Mouse (Mus musculus): Measurements from ENCODE around the gene Sstr5. TPM values are rescaled to one million over a fixed set of nuclear protein-coding genes. Genes with fewer than 3 reads are reported as not detected.

The Sstr5 gene
- polyA plus RNA-seq, 1 experiment from 2014 or later = 0.19 TPM

GRCm38 (mm10) chr17:25480820-25481219 is 16.3 kb downstream of the Sstr5 start:
- DNase-seq (ENCODE audit: low spot score) = no peak

GRCm38 (mm10) chr17:25480152-25480551 is 16.9 kb downstream of the Sstr5 start:
- Histone ChIP-seq H3K9ac (ENCODE audit: low read length) (no peak overlapping the region), H3K4me1 (replicated peaks; ENCODE audit: control insufficient read depth, insufficient read depth, low read length) (no peaks in the 10 kb centered on the region), H3K4me2 (ENCODE audit: low read length) (no peak overlapping the region), H3K36me3 (ENCODE audit: control insufficient read depth, insufficient read depth, low read length) (no peaks in the 10 kb centered on the region), H3K27ac (ENCODE audit: low read depth) (no peak overlapping the region), H3K9me3 (ENCODE audit: control insufficient read depth, low read length) (no peaks in the 10 kb centered on the region), H3K4me3 (ENCODE audit: low read depth, low read length) (no peak overlapping the region), H3K27me3 (replicated peaks; ENCODE audit: control insufficient read depth, insufficient read depth, low read length) (no peaks in the 10 kb centered on the region)
- 62% methylated on average over 8 of the region's 8 CpGs for WGBS
- ATAC-seq (replicated peaks; ENCODE audit: low FRiP score, low TSS enrichment, low read depth) = no peak
- no peak for DNase-seq (ENCODE audit: low spot score)

More at GRCm38 (mm10) chr17:25480820-25481219, 16.3 kb downstream of the Sstr5 start:
- H3K4me1 ChIP-seq (replicated peaks; ENCODE audit: control insufficient read depth, insufficient read depth, low read length) = no peaks in the 10 kb centered on the region
- H3K27ac ChIP-seq (ENCODE audit: low read depth) = no peak overlapping the region
- no peak for ATAC-seq (replicated peaks; ENCODE audit: low FRiP score, low TSS enrichment, low read depth)
- H3K4me3 ChIP-seq (ENCODE audit: low read depth, low read length) = no peak overlapping the region
- H3K9me3 ChIP-seq (ENCODE audit: control insufficient read depth, low read length) = no peaks in the 10 kb centered on the region
- H3K27me3 ChIP-seq (replicated peaks; ENCODE audit: control insufficient read depth, insufficient read depth, low read length) = no peaks in the 10 kb centered on the region
- H3K36me3 ChIP-seq (ENCODE audit: control insufficient read depth, insufficient read depth, low read length) = no peaks in the 10 kb centered on the region
- no peak overlapping the region for H3K4me2 ChIP-seq (ENCODE audit: low read length)
- WGBS = 44% methylated on average over 4 of the region's 4 CpGs
- no peak overlapping the region for H3K9ac ChIP-seq (ENCODE audit: low read length)

GRCm38 (mm10) chr17:25475946-25476744 is 20.9 kb downstream of the Sstr5 start:
- Histone ChIP-seq H3K4me3 (ENCODE audit: low read depth, low read length) (no peak overlapping the region), H3K27ac (ENCODE audit: low read depth) (no peak overlapping the region), H3K27me3 (replicated peaks; ENCODE audit: control insufficient read depth, insufficient read depth, low read length) (no peaks in the 10 kb centered on the region), H3K4me2 (ENCODE audit: low read length) (no peak overlapping the region), H3K36me3 (ENCODE audit: control insufficient read depth, insufficient read depth, low read length) (no peaks in the 10 kb centered on the region), H3K9me3 (ENCODE audit: control insufficient read depth, low read length) (no peaks in the 10 kb centered on the region), H3K4me1 (replicated peaks; ENCODE audit: control insufficient read depth, insufficient read depth, low read length) (0 out of 2 replicates have a peak, but pooled peaks cover 2% of the 10 kb centered on the region), H3K9ac (ENCODE audit: low read length) (no peak overlapping the region)
- no peak for ATAC-seq (replicated peaks; ENCODE audit: low FRiP score, low TSS enrichment, low read depth)
- WGBS = 42% methylated on average over 19 of the region's 19 CpGs
- peak; percentile 71 for DNase-seq (ENCODE audit: low spot score)

GRCm38 (mm10) chr17:25474330-25475077 is 22.6 kb downstream of the Sstr5 start:
- no peaks in the 10 kb centered on the region for H3K27me3 ChIP-seq (replicated peaks; ENCODE audit: control insufficient read depth, insufficient read depth, low read length)
- no peak overlapping the region for H3K27ac ChIP-seq (ENCODE audit: low read depth)
- 0 out of 2 replicates have a peak, but pooled peaks cover 3% of the 10 kb centered on the region for H3K4me1 ChIP-seq (replicated peaks; ENCODE audit: control insufficient read depth, insufficient read depth, low read length)
- DNase-seq (ENCODE audit: low spot score) (peak; percentile 84), ATAC-seq (replicated peaks; ENCODE audit: low FRiP score, low TSS enrichment, low read depth) (peak; percentile 70)
- peak overlapping the region; percentile 24 for H3K4me3 ChIP-seq (ENCODE audit: low read depth, low read length)
- H3K36me3 ChIP-seq (ENCODE audit: control insufficient read depth, insufficient read depth, low read length) = no peaks in the 10 kb centered on the region
- H3K4me2 ChIP-seq (ENCODE audit: low read length) = peak overlapping the region; percentile 72
- no peaks in the 10 kb centered on the region for H3K9me3 ChIP-seq (ENCODE audit: control insufficient read depth, low read length)
- peak overlapping the region; percentile 23; the same call in 1 of the 2 replicates for H3K9ac ChIP-seq (ENCODE audit: low read length)
- under 1% methylated on average over 38 of the region's 38 CpGs for WGBS

GRCm38 (mm10) chr17:25472044-25472443 is 25.0 kb downstream of the Sstr5 start:
- WGBS = 49% methylated on average over 14 of the region's 14 CpGs
- H3K36me3 ChIP-seq (ENCODE audit: control insufficient read depth, insufficient read depth, low read length) = no peaks in the 10 kb centered on the region
- no peak overlapping the region for H3K27ac ChIP-seq (ENCODE audit: low read depth)
- H3K4me2 ChIP-seq (ENCODE audit: low read length) = no peak overlapping the region
- ATAC-seq (replicated peaks; ENCODE audit: low FRiP score, low TSS enrichment, low read depth) (no peak), DNase-seq (ENCODE audit: low spot score) (no peak)
- no peak overlapping the region for H3K4me3 ChIP-seq (ENCODE audit: low read depth, low read length)
- H3K4me1 ChIP-seq (replicated peaks; ENCODE audit: control insufficient read depth, insufficient read depth, low read length) = 0 out of 2 replicates have a peak, but pooled peaks cover 3% of the 10 kb centered on the region
- H3K9ac ChIP-seq (ENCODE audit: low read length) = no peak overlapping the region
- no peaks in the 10 kb centered on the region for H3K27me3 ChIP-seq (replicated peaks; ENCODE audit: control insufficient read depth, insufficient read depth, low read length)
- no peaks in the 10 kb centered on the region for H3K9me3 ChIP-seq (ENCODE audit: control insufficient read depth, low read length)

- Histone ChIP-seq H3K9ac (ENCODE audit: low read length) (no peak overlapping the region), H3K9me3 (ENCODE audit: control insufficient read depth, low read length) (no peaks in the 10 kb centered on the region), H3K4me2 (ENCODE audit: low read length) (no peak overlapping the region), H3K27ac (ENCODE audit: low read depth) (no peak overlapping the region), H3K27me3 (replicated peaks; ENCODE audit: control insufficient read depth, insufficient read depth, low read length) (no peaks in the 10 kb centered on the region), H3K4me3 (ENCODE audit: low read depth, low read length) (no peak overlapping the region), H3K4me1 (replicated peaks; ENCODE audit: control insufficient read depth, insufficient read depth, low read length) (0 out of 2 replicates have a peak, but pooled peaks cover 3% of the 10 kb centered on the region), H3K36me3 (ENCODE audit: control insufficient read depth, insufficient read depth, low read length) (no peaks in the 10 kb centered on the region)
- WGBS = 37% methylated on average over 8 of the region's 8 CpGs
- ATAC-seq (replicated peaks; ENCODE audit: low FRiP score, low TSS enrichment, low read depth) = no peak
- DNase-seq (ENCODE audit: low spot score) = no peak
These were observed 25.7 kb downstream of the Sstr5 start for GRCm38 (mm10) chr17:25471418-25471817.

- peak; percentile 90 for DNase-seq (ENCODE audit: low spot score)
- Histone ChIP-seq H3K36me3 (ENCODE audit: control insufficient read depth, insufficient read depth, low read length) (no peaks in the 10 kb centered on the region), H3K27ac (ENCODE audit: low read depth) (no peak overlapping the region), H3K4me1 (replicated peaks; ENCODE audit: control insufficient read depth, insufficient read depth, low read length) (0 out of 2 replicates have a peak, but pooled peaks cover 3% of the 10 kb centered on the region), H3K4me3 (ENCODE audit: low read depth, low read length) (no peak overlapping the region), H3K4me2 (ENCODE audit: low read length) (no peak overlapping the region), H3K27me3 (replicated peaks; ENCODE audit: control insufficient read depth, insufficient read depth, low read length) (no peaks in the 10 kb centered on the region), H3K9ac (ENCODE audit: low read length) (no peak overlapping the region), H3K9me3 (ENCODE audit: control insufficient read depth, low read length) (no peaks in the 10 kb centered on the region)
- ATAC-seq (replicated peaks; ENCODE audit: low FRiP score, low TSS enrichment, low read depth) = no peak; the same call in 1 of the 2 replicates
- WGBS = 29% methylated on average over 8 of the region's 8 CpGs
These were observed 27.3 kb downstream of the Sstr5 start for GRCm38 (mm10) chr17:25469798-25470197.

GRCm38 (mm10) chr17:25468301-25468700 is 28.8 kb downstream of the Sstr5 start:
- Histone ChIP-seq H3K27ac (ENCODE audit: low read depth) (no peak overlapping the region), H3K4me3 (ENCODE audit: low read depth, low read length) (no peak overlapping the region), H3K9ac (ENCODE audit: low read length) (no peak overlapping the region), H3K36me3 (ENCODE audit: control insufficient read depth, insufficient read depth, low read length) (no peaks in the 10 kb centered on the region), H3K9me3 (ENCODE audit: control insufficient read depth, low read length) (no peaks in the 10 kb centered on the region), H3K27me3 (replicated peaks; ENCODE audit: control insufficient read depth, insufficient read depth, low read length) (no peaks in the 10 kb centered on the region), H3K4me1 (replicated peaks; ENCODE audit: control insufficient read depth, insufficient read depth, low read length) (0 out of 2 replicates have a peak, but pooled peaks cover 3% of the 10 kb centered on the region), H3K4me2 (ENCODE audit: low read length) (no peak overlapping the region)
- no peak for DNase-seq (ENCODE audit: low spot score)
- no peak for ATAC-seq (replicated peaks; ENCODE audit: low FRiP score, low TSS enrichment, low read depth)
- 66% methylated on average over 6 of the region's 6 CpGs for WGBS

Measured in intestine, embryonic 14.5 days (tissue).